Mouse (Mus musculus): ENCODE measurements around the gene Reg3b.

GRCm38 (mm10) chr6:78361971-78362563, 8.4 kb upstream of the Reg3b start:
- no peak for TF ChIP-seq CTCF (conservative IDR thresholded peaks at IDR 0.05; ENCODE audit: low read length)
- TF ChIP-seq POU5F1 (IDR thresholded peaks at IDR 0.05; ENCODE audit: borderline replicate concordance, low read length) = no peak
